Mouse (Mus musculus) gastrocnemius, postnatal 36 days (tissue): ENCODE results near the gene Rps19bp1. TPM values are rescaled to one million over a fixed set of nuclear protein-coding genes. Genes with fewer than 3 reads are reported as not detected.

Experiments
- DNase-seq, 2 experiments: peaks; one replicate each; pipeline ENCODE4 v3.0.0; 2022
- intact Hi-C: fragments of 180-260 bp; cut with DNase I; formaldehyde crosslinking; loops from one replicate; pipeline ENCODE4 v1.15.1; 2025
- long read RNA-seq, 2 experiments: library from polyadenylated mRNA; stranded (forward); transcript quantifications; one replicate each; pipeline ENCODE4 v2.0.0; 2021
- total RNA-seq, 2 experiments: library from RNA; stranded (reverse); gene quantifications; 2 replicates each; pipeline ENCODE4 v1.2.3; 2021

The Rps19bp1 gene
- total RNA-seq, result 10 to 100 TPM; 11.6 to 12.4 TPM
- long read RNA-seq, experiment 1, transcript Rps19bp1-201 (4 exons, 838 nt), result major isoform, 36 of 40 reads
- long read RNA-seq, experiment 1, partial matches to known transcripts, result 1 of 40 reads
- long read RNA-seq, experiment 1, other reads (novel, unspliced or antisense), result 3 of 40 reads
- long read RNA-seq, experiment 2, transcript Rps19bp1-201 (4 exons, 838 nt), result major isoform, 30 of 34 reads
- long read RNA-seq, experiment 2, partial matches to known transcripts, result 0 of 34 reads
- long read RNA-seq, experiment 2, other reads (novel, unspliced or antisense), result 3 of 34 reads

DNA sequence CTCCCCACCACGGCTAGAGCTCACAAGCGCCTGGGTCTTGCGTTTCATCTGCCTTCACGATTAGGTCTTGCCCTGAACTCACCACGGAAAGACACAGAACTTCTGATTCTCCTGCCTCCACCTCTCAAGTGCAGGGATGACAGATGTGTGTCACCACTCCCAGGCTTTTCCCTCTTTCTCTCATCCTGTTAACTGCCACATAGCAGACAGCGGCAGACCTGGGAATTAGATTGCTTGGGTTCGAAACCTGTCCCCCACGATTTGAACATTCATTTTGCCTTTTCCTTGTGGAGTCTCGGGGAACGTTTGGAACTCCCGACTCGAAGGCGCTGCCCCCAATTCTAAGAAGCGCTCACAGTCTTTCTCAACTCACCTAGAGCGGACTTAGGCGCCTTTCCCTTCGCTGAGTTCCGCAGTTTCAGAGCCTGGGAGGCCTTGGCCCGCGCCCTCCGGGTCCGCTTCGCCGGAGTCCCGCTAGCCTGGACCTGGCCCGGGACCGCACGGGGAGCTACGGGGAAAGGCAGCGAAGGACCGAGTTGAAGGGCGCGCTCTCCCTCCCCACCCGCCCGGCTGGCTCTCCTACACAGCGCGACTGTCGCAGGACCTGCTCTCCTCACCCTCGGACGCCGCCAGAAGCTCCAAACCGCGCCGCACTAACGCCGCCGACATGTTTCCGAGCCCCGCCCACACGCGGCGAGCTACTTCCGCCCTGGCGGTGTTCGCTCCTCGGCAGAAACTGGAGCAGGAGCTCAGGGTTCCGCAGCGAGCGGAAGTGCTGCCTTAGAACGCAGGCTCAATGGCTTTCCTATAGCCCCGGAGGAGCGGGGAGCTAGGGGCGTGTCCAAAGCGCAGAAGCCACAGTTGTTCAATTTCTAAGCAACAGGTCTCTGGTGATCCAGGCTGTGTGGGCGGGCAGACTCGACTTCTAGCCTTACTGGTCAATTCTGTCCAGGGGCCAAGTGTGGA lies at the start of gene Rps19bp1:
Rps19bp1 (minus strand) TSS at position 706 of the 966 bp plus-strand sequence.
- DNase-seq, result peak; percentile 81 to 82
- intact Hi-C loops, result loop anchor here (10.0 kb wide), 1 partner anchor 611 kb away; no protein-coding TSS in a partner anchor

DNA sequence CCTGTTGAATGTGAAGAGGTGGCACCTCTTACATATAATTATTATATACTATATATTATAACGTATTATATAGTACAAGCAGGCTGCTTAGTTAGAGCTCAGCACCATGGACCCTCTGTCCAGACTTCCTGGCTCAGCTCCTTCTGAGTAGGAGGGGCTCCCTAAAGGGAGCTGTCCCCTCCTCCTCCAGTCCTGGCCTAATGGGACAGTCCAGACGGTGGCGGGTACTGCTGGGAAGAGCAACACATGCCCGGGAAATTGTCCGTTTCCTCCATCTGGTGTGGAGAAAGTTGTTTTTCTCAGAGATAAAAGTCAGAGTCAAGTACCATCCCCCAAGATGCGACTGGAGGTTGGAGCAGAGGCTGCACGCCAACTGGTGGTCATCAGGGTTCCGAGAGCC lies 42.0 kb upstream of the Rps19bp1 start:
- no peak for DNase-seq
- intact Hi-C loops, result no loop called here

DNA sequence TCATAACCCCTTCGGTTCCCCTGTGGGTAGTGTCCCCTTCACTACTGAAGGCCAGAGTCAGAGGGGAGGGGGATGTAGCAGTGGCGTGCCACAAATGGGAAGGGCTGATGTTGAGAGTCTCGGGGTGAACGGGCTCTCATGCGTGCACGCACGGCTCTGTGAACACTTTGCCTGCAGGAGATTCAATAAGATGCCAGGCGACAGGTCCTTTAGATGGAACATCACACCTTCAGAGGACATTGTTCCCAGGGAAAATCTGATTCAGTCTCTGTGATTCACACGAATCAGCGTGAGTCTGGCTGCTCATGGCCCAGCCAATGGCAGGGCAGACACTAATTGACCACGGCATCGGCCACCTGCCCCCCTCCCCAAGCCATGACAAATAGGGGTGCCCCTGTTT lies 40.1 kb upstream of the Rps19bp1 start:
- intact Hi-C loops, result no loop called here

DNA sequence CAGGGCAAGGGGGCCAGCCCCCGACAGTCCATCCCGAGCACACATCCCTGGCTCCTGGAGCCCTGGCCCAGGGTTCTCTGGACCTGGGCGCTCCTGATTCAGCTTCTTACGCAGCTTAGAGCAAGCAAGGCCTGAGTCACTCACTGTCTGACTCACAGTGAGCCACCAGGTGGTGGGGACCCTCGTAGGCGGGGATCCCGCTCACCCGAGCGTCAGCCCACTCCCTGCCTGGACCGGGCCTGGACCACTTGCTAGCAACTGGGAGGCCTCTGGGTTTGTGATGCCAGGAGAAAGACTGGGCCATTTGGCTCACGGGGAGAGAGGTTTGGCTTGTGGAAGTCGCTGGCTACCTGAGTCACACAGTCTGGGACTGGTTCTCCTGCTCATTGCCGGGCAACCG lies 39.7 kb upstream of the Rps19bp1 start:
- intact Hi-C loops, result no loop called here
- DNase-seq, result no peak

More for the DNA sequence above, 40.1 kb upstream of the Rps19bp1 start:
- DNase-seq, result no peak

- intact Hi-C loops, result no loop called here
- no peak for DNase-seq
These were observed 33.0 kb upstream of the Rps19bp1 start for GRCm38 (mm10) chr15:80297146-80297545.

DNA sequence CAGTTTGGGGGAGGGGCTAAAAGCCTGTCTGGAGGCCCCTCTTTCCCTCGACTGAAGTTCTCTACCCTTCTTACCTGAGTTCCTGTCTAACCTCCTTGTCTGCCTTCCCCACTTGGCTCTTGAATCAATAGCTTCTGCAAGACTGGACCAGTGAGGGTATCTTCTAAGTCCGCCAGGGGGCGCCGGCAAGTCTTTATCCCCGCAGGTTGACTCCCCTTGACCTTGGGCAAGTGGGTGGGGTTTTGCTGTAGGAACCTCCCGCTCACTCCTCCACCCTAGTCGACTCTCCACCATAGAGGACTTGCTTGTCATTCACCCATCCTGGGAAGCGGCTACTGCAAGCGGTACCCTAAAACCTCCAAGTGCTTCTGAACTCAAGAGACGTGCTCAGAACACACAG lies 25.3 kb upstream of the Rps19bp1 start:
- peak; percentile 38 to 42 for DNase-seq
- intact Hi-C loops, result no loop called here

DNA sequence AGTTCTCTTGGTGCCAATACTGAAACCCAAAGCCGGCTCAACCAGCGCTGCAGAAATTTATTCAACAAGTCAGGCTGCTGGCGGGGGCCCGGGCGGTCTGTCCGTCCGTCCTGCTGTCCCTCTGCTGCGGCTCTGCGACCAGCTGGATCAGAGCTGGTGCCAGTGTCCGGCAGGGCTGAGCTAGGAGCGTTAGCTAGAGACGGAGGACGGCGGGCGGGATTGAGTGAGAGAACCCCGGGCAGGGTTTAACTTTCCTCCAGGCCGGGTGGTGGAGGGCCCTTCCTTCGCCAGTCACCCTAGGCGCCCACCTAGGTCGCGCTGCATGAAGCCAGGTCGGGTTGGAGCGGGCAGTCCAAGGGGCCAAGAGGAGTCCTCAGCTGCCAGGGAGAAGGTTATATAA lies 23.9 kb upstream of the Rps19bp1 start:
- intact Hi-C loops, result no loop called here
- no peak for DNase-seq

DNA sequence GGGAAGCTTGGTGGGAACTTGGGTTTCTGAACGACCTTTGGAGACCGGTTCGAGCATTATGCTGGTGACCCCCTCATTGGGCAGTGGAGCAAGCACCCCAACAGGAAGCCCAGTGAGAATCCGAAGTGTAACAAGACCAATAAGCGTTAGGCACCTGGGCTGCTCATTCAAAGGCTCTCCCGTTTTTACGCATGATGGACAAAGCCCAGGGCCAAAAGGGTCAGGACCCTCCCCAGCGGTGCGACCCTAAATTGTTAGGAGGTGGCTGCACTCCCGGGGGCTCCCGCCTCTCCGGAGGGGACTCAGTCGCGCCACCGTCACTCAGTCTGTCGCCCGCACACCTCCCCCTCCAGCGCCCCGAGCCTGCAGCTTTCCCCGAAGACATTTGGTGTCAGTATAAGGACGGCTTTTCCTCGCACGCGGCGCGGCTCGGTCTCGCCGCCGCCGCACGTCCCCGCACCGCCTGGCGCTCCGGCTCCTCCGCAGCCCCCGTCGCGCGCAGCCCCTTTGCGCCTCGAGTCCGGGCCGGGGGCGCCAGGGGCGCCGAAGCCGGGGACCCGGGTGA lies 22.8 kb upstream of the Rps19bp1 start, which contains the start of gene Cacna1i:
Cacna1i (plus strand) TSS at position 388 of the 565 bp plus-strand sequence.
- intact Hi-C loops, result no loop called here
- no peak for DNase-seq

DNA sequence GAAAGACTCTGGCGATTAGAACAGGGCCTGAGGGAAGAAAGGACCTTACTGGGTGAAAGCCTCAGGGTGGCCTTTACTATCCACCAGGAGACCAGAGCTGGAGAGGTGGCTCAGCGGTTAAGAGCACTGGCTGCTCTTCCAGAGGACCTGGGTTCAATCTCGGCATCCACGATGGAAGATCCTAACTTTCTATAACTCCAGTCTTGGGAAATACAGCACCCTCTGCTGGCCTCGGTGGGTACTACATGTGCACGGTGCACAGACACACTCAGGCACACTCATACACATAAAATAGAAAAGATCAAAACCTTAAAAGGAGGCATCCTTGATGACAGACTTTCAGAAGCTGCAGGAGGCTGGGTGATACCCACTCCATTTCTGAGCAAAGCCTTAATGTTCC lies 16.5 kb upstream of the Rps19bp1 start:
- intact Hi-C loops, result no loop called here
- DNase-seq, result no peak

- DNase-seq, result no peak
- intact Hi-C loops, result no loop called here
These were observed 14.9 kb upstream of the Rps19bp1 start for GRCm38 (mm10) chr15:80279053-80279452.

DNA sequence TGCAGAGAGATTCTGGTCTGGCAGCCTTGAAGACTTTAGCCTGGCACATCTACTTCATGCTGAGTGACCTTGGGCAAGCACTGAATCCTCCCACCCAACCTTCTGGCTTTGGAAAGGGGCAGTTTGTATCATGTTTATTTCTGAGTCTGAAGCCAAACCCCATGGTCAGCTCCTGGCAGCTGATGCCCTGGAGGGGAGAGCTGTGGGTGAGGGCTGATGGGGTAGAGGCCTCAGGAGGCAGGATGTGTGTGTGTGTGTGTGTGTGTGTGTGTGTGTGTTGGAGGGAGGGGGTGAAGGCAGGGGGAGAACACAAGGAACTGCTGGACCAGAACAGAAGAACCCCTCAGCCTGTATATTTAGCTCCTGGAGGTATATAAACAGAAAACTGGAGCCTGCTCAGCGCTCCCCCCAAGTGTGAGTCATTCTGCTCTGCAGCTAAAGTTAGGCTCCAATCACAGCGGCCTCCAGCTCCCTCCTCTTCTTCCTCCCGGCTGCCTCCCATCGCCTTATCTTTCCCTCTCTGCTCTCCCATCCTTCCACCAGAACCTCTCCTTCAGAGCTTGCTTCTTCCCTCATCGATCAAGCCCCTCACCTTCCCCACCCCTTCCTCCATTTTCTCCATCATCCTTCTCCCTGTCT lies 14.1 kb upstream of the Rps19bp1 start:
- intact Hi-C loops, result no loop called here
- DNase-seq, result no peak

DNA sequence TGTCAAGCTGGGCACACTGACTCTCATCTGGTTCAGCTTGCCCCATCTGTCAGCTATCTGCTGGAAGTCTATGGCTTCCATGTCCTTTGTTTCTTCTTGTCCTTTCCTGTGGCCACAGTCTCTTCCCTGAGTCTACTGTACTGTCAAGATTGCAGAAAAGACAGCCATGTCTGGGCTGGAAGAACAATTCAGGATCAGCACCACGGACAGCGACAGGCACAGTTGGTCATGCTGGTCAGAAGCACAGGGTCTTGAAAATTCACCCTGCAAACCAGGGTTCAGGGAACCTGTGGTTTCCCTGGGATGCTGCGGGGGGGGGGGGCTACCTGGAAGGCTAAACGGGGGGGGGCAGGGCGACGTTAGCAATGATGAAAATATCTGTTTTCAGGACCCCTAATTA lies 13.5 kb upstream of the Rps19bp1 start:
- intact Hi-C loops, result no loop called here
- peak in 1 of 2 experiments; percentile 31 for DNase-seq

DNA sequence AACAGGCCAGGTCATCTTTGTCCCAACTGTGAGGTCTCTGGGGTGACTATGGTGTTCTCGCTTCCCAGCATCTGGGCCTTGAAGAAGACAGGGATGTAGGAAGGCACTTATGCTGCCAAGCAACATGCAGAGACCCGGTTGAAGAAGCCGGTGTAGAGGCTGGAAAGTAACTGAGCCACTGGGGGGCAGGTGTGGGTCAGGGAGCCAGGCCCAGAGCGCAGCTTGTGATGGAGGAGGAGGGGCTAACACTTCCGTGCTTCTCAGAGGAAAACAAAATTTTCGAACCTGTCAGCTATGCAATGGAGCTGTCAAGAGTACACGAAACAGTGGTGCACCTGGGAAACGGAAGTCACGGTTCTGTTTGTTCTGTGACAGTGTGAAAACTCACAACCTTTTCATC lies 13.0 kb upstream of the Rps19bp1 start:
- DNase-seq, result no peak
- intact Hi-C loops, result no loop called here

GRCm38 (mm10) chr15:80271858-80272396 lies 7.8 kb upstream of the Rps19bp1 start:
- no peak for DNase-seq
- intact Hi-C loops, result no loop called here

DNA sequence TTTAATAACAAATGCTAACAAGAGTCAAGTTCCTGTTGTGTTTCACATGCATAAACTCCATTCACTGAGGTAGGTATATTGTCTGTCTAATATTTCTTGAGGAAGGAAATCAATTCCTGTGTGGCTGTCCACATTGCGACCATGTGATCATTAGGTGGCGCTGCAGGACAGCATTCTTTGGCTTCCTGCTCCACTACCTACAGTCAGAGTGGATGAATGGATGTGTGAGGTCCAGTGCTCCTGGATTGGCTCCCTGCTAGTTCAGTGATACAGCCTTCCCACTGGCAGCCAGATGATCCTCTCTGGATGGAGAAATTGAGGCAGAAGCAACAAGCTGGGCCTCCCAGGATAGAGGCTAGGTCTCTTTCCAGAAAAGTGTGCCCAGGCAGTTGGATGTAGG lies 2.2 kb upstream of the Rps19bp1 start:
- DNase-seq, result peak; percentile 36 to 43
- intact Hi-C loops, result loop anchor here (2.0 to 10.0 kb wide), 2 partner anchors 429 to 609 kb away; no protein-coding TSS in a partner anchor

DNA sequence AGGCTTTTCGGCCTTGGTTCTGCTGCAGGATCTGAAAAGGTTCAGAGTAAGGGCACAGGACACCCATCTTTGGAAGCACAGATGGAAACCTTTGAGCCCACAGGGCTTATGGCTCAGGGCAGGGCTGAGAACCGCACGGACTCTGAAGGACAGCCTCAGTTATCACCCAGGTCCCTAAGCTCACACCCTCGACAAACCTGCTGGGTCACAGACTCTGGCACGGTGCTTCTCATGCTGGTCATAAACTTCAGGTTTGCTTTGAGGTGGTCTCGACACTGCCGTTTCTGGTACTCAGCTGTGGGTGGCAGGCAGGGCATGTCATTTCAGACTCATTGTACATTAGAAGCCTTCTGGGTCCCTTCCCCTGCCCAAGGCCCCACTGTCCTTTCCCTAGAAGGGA lies 3.0 kb downstream of the Rps19bp1 start:
- no peak for DNase-seq
- intact Hi-C loops, result loop anchor here (2.0 to 10.0 kb wide), 2 partner anchors 34 to 614 kb away; no protein-coding TSS in a partner anchor

GRCm38 (mm10) chr15:80260677-80261076 lies 3.4 kb downstream of the Rps19bp1 start:
- DNase-seq, result peak; percentile 79 to 84
- intact Hi-C loops, result loop anchor here (2.0 to 10.0 kb wide), 2 partner anchors 34 to 614 kb away; no protein-coding TSS in a partner anchor

DNA sequence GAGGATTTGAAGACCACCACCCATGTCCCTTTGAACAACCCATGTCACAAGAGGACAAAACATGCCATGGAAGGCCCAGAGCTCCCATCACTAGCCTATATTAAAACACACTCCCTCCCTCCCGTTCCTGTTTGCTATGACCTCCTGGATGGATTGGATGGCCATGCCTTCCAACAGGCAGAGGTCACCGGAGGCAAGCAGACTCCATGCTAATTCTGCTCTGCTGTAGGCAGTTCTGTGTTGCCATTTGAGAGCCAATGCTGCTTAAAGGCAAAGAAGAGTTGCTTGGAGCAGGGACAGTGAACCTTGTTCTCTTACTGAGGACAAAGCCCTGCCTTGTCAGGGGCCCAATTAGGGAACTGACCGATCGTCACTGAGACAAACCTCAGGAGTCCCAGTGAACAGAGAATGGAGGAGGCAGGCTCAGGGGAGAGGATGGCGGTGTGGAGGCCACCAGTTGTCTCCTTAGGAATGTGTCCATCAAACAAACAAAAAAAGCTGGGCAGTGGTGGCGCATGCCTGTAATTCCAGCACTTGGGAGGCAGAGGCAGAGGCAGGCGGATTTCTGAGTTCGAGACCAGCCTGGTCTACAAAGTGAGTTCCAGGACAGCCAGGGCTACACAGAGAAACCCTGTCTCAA lies 4.6 kb downstream of the Rps19bp1 start:
- intact Hi-C loops, result loop anchor here (2.0 to 10.0 kb wide), 2 partner anchors 33 to 615 kb away; no protein-coding TSS in a partner anchor
- DNase-seq, result no peak
